Mouse (Mus musculus) thymus, postnatal 36 days (tissue): ENCODE results near the gene Exd2.

Experiments
- DNase-seq, 2 experiments: peaks; one replicate each; pipeline ENCODE4 v3.0.0; 2022; ENCODE audit warnings: mixed read lengths in 2 of 2

The Exd2 gene

GRCm38 (mm10) chr12:80462942-80463651, at the start of gene Exd2:
Gene Exd2 (plus strand): TSS chr12:80463095.
- peak; percentile 86 to 90 for DNase-seq

DNA sequence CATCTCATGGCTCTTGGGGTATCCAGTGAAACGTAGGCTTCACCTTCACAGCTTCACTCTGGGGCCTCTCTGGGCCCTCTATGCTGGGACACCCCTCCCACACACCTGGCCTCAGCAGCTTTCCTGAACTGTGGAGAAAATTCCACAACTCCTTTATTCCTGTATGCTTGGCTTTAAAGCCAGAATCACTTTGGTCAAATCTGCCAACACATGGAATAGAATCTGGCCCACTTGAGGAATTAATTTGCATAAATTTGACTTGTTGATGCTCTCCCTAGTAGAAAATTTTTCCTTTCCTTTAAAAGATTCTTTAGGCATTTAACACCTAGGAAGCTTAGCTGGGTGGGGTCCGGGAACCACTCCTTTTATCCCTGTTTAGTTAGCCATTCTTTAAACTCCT, 47.8 kb upstream of the Exd2 start:
- DNase-seq, result no peak

DNA sequence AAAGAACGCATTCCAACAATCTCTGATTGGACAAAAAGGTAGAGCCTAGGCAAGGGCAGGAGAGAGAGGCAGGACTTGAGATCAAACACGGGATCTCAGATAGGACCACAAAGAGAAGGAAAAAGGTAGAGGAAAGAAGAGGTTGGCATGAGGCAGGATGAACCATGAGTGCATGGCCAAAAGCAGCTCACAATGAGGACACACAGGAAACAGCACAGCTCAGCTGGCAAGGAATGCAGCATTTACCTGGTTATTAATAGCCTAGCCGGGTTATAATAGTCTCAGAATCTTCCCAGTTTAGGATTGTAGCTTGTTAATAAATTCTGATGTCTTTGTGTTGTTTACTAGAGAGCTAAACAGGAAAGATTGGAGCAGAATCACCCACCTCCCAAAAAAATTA, 35.2 kb upstream of the Exd2 start:
- DNase-seq, result no peak

DNA sequence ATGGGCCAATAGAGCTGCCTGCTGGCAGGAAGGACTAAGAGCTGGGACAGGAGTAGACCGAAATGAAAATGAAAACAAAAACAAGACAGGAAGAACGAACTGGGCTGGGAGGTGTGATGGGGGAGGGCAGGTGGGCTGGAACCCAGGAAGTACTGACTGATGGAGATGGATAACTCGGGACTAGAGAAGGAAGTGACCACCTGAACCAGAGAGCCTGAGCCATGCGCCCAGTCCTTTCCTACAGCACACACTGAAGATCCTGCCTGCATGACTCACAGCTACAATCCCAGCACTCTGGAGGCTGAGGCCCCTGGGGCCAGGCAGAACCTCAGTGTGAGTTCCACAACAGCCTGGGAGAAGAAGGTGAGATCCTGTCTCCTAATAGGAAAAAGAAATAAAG, 29.6 kb upstream of the Exd2 start:
- peak in 1 of 2 experiments; percentile 9 for DNase-seq

GRCm38 (mm10) chr12:80434601-80434960, 28.3 kb upstream of the Exd2 start:
- no peak for DNase-seq

DNA sequence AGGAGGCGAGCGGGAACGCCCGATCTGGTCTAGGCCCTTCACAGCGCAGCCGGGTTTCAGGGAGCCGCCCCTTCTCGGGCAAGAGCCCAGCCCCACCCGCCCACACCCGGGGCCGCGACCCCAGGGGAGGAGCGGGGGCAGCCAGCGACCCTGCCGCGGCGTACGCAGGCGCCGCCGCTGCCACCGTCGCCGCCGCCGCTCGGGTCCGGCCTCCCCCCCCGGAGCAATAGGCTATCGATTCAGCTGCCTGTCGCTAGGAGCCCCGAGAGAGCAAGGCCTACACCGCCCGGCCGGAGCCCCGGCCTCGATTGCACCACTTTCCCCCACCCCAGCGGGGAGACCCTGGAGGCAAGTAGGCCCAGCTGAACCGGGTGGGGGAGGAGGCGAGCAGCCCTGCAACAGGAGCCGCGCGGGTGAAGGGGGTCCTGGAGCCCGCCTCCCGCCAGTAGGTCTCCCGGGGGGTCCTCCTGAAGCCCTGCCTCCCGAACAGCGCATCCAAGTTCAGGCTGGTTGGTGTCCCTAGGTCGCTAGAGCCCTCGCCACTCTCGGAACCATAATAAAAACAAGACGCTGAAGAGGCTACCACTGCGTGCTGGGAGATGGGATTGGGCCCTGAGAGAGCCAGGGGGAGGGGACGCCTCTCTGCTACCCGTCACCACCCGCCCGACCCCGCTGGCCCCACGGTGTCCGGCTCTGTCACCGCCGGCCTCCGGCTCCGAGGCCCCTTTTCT, 27.8 kb upstream of the Exd2 start:
- DNase-seq, result peak; percentile 72 to 77

GRCm38 (mm10) chr12:80435887-80436286, 27.0 kb upstream of the Exd2 start:
- DNase-seq, result no peak

DNA sequence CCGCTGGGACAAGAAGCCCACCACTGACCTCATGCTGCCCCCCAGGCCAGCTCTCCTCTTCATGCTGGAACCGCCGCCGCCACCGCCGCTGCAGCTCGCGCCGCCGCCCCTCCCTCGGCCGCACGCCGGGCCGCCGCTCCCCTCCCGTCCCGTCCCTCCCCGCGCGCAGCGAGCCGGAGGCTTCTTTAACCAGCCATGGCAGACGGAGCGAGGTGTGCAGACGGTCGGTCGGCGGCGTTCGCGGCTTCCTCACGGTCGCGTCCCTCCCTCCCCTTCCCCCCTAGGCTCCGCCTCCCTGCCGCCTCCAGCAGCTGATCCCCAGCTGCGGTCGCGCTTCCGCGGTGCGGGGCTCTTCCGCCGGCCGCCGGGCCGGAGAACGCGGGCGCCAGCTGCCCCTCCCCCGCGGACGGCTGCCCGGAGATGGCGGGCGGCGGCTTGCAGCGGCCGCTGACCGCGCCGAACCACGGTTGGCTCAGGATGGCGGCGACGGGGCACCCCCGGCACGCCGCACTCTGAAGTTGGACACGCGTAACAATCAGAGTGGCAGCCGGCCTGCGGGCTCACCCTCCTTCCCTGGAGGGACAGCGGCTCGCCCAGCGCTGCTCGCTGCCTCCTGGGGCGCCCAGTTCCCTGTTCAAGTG, 26.4 kb upstream of the Exd2 start, which contains the start of gene Dcaf5:
Dcaf5 (minus strand) TSS at position 266 of the 641 bp plus-strand sequence.
- peak; percentile 84 to 87 for DNase-seq

GRCm38 (mm10) chr12:80437051-80437675, 25.7 kb upstream of the Exd2 start:
- DNase-seq, result no peak

- DNase-seq, result peak in 1 of 2 experiments; percentile 16
These were observed 21.9 kb upstream of the Exd2 start for GRCm38 (mm10) chr12:80440957-80441356.

DNA sequence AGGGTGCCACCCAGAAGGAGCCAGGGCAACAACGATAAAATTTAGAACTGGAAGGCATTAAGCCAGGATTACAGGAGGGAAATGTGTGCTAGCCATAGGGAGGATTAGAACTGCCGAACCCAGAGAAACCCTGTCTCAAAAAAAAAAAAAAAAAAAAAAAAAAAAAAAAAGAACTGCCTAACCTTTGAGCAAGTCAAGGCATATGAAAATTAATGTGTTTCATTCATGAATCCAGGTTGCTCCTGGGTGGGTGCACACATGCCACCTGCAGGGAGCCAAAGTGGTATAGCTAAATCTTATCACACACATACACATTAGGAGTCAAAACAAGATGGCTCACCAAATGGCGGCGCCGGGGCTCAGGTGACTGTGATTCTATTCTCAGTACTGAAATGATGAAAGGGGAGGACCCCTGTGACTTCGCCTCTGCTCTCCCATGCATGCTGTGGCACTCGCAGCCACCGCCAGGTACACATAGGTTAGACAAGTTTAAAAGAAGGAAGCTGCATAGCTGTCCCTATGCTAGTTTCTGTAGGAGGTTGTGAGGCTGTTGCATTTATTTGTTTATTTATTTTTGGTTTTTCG, 18.3 kb upstream of the Exd2 start:
- no peak for DNase-seq

DNA sequence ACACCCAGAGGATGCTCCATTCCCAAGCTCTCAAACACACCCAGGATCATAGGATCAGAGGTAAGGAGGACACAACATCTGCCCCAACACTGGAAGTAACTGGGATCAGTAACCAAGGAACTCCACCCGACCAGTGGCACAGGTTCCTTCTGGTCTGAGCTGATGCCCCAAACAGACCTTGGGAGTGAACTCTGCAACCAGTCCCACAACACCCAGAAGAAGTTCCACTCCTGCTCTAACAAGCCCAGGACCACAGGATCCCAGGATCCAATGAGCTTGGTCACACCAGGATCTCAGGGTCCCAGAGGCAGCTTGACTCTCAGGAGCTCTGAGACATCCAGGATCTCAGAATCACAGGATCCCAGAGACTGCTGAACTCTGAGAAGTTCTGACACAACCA, 9.4 kb upstream of the Exd2 start:
- DNase-seq, result no peak

DNA sequence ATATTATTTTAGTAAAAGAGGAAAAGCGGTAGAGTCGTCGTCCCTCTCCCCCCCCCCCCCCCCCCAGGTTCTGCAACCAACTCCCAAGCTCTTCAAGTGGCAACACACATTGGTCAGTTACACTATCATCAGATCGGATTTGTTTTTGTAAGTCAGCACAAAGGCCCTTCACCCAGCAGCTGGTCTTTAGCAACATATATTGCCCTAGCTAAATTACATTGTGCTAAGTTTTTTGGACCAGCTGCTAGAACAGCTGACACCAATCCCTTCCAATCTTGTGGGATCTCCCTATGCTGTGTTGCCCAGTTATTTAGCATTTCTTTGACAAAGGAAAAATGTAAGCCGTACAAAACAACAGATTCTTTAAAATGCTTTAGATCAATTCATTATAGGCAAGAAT, 4.9 kb upstream of the Exd2 start:
- no peak for DNase-seq

- DNase-seq, result peak; percentile 6 to 19
These were observed 501 bp upstream of the Exd2 start for GRCm38 (mm10) chr12:80462292-80462896.

GRCm38 (mm10) chr12:80463666-80464269, 873 bp downstream of the Exd2 start:
- DNase-seq, result no peak

DNA sequence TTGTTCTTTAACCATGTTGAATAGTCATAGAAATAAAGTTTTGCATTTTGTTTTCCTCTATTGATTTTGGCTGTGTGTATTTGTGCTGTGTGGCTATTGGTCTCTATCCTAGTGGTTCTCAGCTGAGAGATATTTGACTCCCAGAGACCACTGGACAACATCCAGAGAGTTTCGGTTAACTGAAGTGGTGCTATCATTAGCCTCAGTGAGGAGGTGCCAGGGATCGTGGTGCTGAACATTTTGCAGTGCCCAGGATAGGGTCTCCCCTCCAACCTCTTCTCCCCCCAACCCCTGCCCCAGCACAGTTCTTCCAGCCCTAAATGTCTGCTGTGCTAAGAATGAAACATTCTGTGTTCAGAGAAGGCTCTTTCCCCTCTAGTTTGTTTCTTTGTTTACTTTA, 7.3 kb downstream of the Exd2 start:
- no peak for DNase-seq

- no peak for DNase-seq
These were observed 9.0 kb downstream of the Exd2 start for GRCm38 (mm10) chr12:80471926-80472325.

DNA sequence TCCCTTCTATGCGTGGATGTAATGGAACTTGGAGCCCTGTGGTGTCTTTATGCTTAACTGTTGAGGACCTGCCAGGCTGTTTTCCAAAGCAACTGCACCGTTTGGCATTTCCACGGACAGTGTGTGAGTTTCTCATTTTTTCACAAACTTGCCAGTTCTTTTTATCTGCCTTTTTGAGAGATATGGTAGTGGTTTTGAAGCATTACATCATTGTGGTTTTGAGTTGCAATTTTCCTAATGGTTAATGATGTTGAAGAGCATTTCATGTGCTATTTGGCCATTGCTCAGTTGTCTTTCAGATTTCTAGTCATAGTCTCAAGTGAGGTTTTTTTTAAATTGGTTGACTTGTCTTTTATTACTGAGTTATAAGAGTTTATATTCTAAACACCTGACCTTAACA, 10.8 kb downstream of the Exd2 start:
- no peak for DNase-seq

DNA sequence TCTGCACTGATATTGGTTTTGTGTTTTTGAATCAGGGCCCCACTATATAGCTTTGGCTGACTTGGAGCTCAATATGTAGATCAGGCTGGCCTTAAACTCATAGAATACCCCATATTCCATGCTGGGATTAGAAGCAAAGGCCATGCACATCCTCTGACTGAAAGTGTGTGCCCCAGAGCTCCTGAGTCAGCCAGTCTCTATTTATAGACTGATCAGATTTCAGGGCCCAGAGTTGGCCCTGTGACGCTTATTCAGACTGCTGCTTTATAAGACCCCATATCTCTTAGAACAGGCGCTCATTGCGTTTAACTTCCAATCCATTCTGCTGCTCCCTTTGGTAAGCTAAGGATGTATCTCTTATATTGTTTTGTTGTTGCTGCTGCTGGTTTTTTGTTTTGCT, 17.1 kb downstream of the Exd2 start:
- no peak for DNase-seq

DNA sequence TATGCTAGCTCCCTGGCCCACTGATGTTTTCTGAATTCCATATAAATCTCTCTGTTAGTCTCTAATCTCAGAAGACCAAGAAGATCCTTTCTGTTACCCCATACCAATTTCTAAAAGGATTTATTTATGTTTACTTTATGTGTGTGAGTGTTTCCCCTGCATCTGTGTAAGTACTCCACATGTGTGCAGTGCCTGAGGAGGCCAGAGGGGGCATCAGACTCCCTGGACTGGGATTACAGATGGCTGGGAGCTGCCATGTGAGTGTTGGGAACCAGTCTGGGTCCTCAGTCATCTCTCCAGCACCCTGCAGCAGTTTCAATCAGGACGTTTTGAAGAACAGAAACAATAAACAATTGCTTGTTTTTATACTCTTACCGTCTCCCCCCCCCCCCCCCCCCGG, 20.5 kb downstream of the Exd2 start:
- no peak for DNase-seq

DNA sequence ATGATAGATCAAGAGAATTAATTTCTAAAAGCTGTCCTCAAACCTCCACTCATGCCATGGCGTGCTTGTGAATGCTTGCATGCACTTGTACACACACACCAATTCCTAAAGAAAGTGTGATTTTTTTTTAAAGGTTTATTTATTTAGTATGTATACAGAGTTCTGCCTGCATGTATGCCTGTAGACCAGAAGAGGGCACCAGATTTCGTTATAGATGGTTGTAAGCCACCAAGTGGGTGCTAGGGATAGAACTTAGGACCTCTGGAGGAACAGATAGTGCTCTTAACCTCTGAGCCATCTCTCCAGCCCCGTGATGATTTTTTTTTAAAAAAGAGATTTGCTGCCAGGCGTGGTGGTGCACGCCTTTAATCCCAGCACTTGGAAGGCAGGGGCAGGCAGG, 30.4 kb downstream of the Exd2 start:
- no peak for DNase-seq

- DNase-seq, result no peak
These were observed 32.8 kb downstream of the Exd2 start for GRCm38 (mm10) chr12:80495691-80496090.
